18 mouse cellular contexts compared by ENCODE assay signal in genomic region chr1:125176124-125176937, GRCm38 (mm10).
DNase-seq lines count a peak whose midpoint lies in the region; ATAC-seq and TF ChIP-seq lines count a peak whose summit lies in the region.
"Had no signal": no experiment of that assay in that cellular context is flagged by ENCODE, and none has a peak within 500 bp of the region (broad histone marks: within the 10 kb centered on the region; RNA-seq: fewer than 3 reads in every experiment).

No protein-coding gene starts in this region.

- no peak for TF ChIP-seq CTCF in intestine, postnatal 0 days (IDR thresholded peaks at IDR 0.05; ENCODE audit: low read depth)

- H3K27ac ChIP-seq in heart, embryonic 10.5 days: no peak overlapping the region
- no peak overlapping the region for H3K27ac ChIP-seq in intestine, postnatal 0 days (ENCODE audit: low read depth, low read length)
- H3K27ac ChIP-seq: embryonic facial prominence, embryonic 10.5 days; gastrocnemius, adult 2 months; heart, adult 2 months; layer of hippocampus, adult 2 months; limb, embryonic 15.5 days; liver, embryonic 15.5 days had no signal

- DNase-seq in cerebellum, adult 18-20 months: peak; percentile 14 to 21
- peak; percentile 41 to 45 for DNase-seq in cerebellum, postnatal 10 days
- DNase-seq in lung, adult 18-20 months: peak; percentile 13 to 37
- peak; percentile 1 for DNase-seq in lung, postnatal 14 days
- DNase-seq in heart, embryonic 10.5 days (ENCODE audit: low spot score): no peak
- no peak for DNase-seq in adrenal gland, adult 18-20 months (ENCODE audit: low spot score in 2 of 2)
- no peak for DNase-seq in kidney, adult 9 months
- DNase-seq: gastrocnemius, adult 2 months; heart, adult 2 months; kidney, adult 2 months; layer of hippocampus, postnatal 36 days; thymus, postnatal 4 days had no signal

- no peaks in the 10 kb centered on the region for H3K27me3 ChIP-seq in heart, embryonic 10.5 days (ENCODE audit: insufficient read depth, poor library complexity, severe bottlenecking)
- H3K27me3 ChIP-seq in intestine, postnatal 0 days (replicated peaks; ENCODE audit: control insufficient read depth, insufficient read depth, low read length): no peaks in the 10 kb centered on the region
- H3K27me3 ChIP-seq: limb, embryonic 15.5 days; liver, embryonic 15.5 days; megakaryocyte, embryonic 14.5 days had no signal

- no peak overlapping the region for H3K9ac ChIP-seq in intestine, postnatal 0 days (ENCODE audit: low read depth, low read length)
- H3K9ac ChIP-seq: limb, embryonic 15.5 days; liver, embryonic 15.5 days had no signal

- no peaks in the 10 kb centered on the region for H3K4me1 ChIP-seq in heart, embryonic 10.5 days
- no peaks in the 10 kb centered on the region for H3K4me1 ChIP-seq in intestine, postnatal 0 days (replicated peaks; ENCODE audit: control insufficient read depth, insufficient read depth, low read length)
- H3K4me1 ChIP-seq: embryonic facial prominence, embryonic 10.5 days; limb, embryonic 15.5 days; liver, embryonic 15.5 days; megakaryocyte, embryonic 14.5 days had no signal

- 82% methylated on average over 15 of the region's 15 CpGs for WGBS in heart, embryonic 10.5 days
- 89% methylated on average over 15 of the region's 15 CpGs for WGBS in intestine, postnatal 0 days

- ATAC-seq in intestine, postnatal 0 days: no peak

- H3K36me3 ChIP-seq in heart, embryonic 10.5 days: no peaks in the 10 kb centered on the region
- no peaks in the 10 kb centered on the region for H3K36me3 ChIP-seq in intestine, postnatal 0 days (ENCODE audit: control insufficient read depth, insufficient read depth)
- H3K36me3 ChIP-seq: embryonic facial prominence, embryonic 10.5 days; limb, embryonic 15.5 days; liver, embryonic 15.5 days had no signal

- no peaks in the 10 kb centered on the region for H3K9me3 ChIP-seq in heart, embryonic 10.5 days
- no peaks in the 10 kb centered on the region for H3K9me3 ChIP-seq in intestine, postnatal 0 days (ENCODE audit: control insufficient read depth)
- H3K9me3 ChIP-seq: limb, embryonic 15.5 days; liver, embryonic 15.5 days had no signal

- H3K4me2 ChIP-seq in intestine, postnatal 0 days (replicated peaks; ENCODE audit: low read depth): no peak overlapping the region
- H3K4me2 ChIP-seq: limb, embryonic 15.5 days; liver, embryonic 15.5 days had no signal

- H3K4me3 ChIP-seq in heart, embryonic 10.5 days: no peak overlapping the region
- H3K4me3 ChIP-seq in intestine, postnatal 0 days (ENCODE audit: low read depth, low read length): no peak overlapping the region
- H3K4me3 ChIP-seq: embryonic facial prominence, embryonic 10.5 days; gastrocnemius, adult 2 months; heart, adult 2 months; layer of hippocampus, adult 2 months; limb, embryonic 15.5 days; liver, embryonic 15.5 days; megakaryocyte, embryonic 14.5 days had no signal

Comparison
In these comparisons a context has a peak if more than half of its experiments do, and no peak if none do; other contexts are left out.
1. DNase-seq: peak in cerebellum, adult 18-20 months (2 of 2), cerebellum, postnatal 10 days (2 of 2), lung, adult 18-20 months (2 of 2) and lung, postnatal 14 days (single experiment); none in heart, embryonic 10.5 days (single experiment), adrenal gland, adult 18-20 months (0 of 2) and kidney, adult 9 months (single experiment).